ENCODE assay signal across 19 mouse cellular contexts in genomic region chr9:59508146-59508545, GRCm38 (mm10). TPM values are rescaled to one million over a fixed set of nuclear protein-coding genes. Genes with fewer than 3 reads are reported as not detected.
"Had no signal": no experiment of that assay in that cellular context is flagged by ENCODE, and none has a peak within 500 bp of the region (broad histone marks: within the 10 kb centered on the region; RNA-seq: fewer than 3 reads in every experiment).

No protein-coding gene starts in this region.

- H3K27ac ChIP-seq: lung, embryonic 15.5 days; macrophage; midbrain, embryonic 10.5 days; midbrain, embryonic 12.5 days; neural tube, embryonic 13.5 days; neural tube, embryonic 15.5 days had no signal

- H3K4me3 ChIP-seq: lung, embryonic 15.5 days; megakaryocyte, embryonic 14.5 days; midbrain, embryonic 10.5 days; midbrain, embryonic 12.5 days; myocyte; neural tube, embryonic 13.5 days; neural tube, embryonic 15.5 days had no signal

- DNase-seq: liver, postnatal 0 days; lung, adult 2 months; lung, postnatal 14 days; lung, postnatal 36 days; midbrain, embryonic 14.5 days; retina, postnatal 1 day; right cerebral cortex, adult 18-20 months; thymus, adult 18-20 months; thymus, postnatal 14 days; thymus, postnatal 36 days had no signal

RNA-seq across cellular contexts. Expression of gene Tmem202, which starts 31.5 kb away (rescaled TPM):
- total RNA-seq: megakaryocyte progenitor cell, adult 5-6 weeks had no signal
